Mouse (Mus musculus): ENCODE results near the gene Tmco4. TPM values are rescaled to one million over a fixed set of nuclear protein-coding genes. Genes with fewer than 3 reads are reported as not detected.

Gene Tmco4
- polyA plus RNA-seq, 2 experiments, result 1.2 to 2.1 TPM

DNA sequence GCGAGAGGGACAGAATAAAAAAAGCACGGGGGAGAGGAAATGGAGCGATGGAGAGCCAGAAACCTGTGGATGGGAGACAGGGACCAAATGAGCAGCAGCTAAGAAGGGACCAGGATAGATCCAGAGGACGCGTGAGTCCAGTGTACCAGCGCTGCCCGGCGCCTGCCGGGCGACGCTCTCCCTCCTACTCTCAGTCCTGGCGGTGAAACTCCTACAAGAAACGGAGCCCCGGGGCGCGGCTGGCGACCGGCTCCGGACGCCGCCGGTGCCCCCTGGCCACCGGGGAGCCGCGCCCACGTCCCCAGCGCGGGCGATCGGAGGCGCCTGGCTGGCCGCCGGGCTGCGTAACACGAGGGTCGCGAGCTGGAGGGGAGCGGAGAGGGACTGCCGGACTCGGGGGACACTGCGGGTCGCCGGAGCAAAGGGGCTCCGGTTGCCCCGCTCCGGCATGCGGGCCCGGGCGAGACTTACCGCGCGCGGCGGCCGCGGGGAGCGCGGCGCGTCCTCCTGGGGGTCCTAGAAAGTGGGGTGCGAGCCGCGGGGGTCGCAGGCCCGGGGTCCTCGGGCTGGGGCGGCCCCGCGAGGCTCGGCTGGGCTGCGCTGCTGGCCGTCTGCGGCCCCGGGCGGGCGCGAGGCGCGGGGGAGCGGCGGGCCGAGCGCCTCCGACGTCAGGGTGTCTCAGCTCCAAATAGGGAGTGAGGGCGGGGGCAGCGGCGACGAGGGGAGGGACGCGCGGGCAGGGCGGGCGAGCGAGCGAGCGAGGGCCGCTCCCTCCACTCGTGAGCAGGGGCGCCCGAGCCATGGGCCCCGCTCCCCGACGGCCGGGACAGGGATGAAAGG lies 119.9 kb downstream of the Tmco4 start, which contains the start of gene Nbl1:
Gene Nbl1, minus strand, starts transcription at position 638 of the 840 bp plus-strand sequence.
- no peak for DNase-seq (ENCODE audit: low read depth in 3 of 3, low spot score in 3 of 3)
- Histone ChIP-seq H3K36me3 (replicated peaks; ENCODE audit: control insufficient read depth, insufficient read depth, low read depth) (no peaks in the 10 kb centered on the region), H3K27ac (no peak within 1 kb of the TSS), H3K27me3 (ENCODE audit: control insufficient read depth, insufficient read depth, low read length) (peaks cover 38% of the 10 kb centered on the region), H3K4me1 (replicated peaks; ENCODE audit: control insufficient read depth in 2 of 2, insufficient read depth in 2 of 2, low read length in 1 of 2) (no peaks in the 10 kb centered on the region), H3K9me3 (ENCODE audit: control insufficient read depth, low read length) (no peaks in the 10 kb centered on the region), H3K9ac (replicated peaks) (no peak within 1 kb of the TSS), H3K4me3 (ENCODE audit: insufficient read depth in 1 of 2, low read depth in 2 of 2, low read length in 2 of 2) (peak within 1 kb of the TSS; percentile 5 to 47; a peak in 3 of 4 replicates), H3K4me2 (ENCODE audit: low read depth) (peak within 1 kb of the TSS; percentile 60)
- ATAC-seq (ENCODE audit: insufficient read depth), result no peak
- TF ChIP-seq EP300 (IDR thresholded peaks at IDR 0.05; ENCODE audit: low read depth), result no peak
- no peak for TF ChIP-seq CTCF (IDR thresholded peaks at IDR 0.05; ENCODE audit: low read depth)
- 3% methylated on average over 98 of the region's 105 CpGs for WGBS (ENCODE audit: insufficient replicate concordance)

DNA sequence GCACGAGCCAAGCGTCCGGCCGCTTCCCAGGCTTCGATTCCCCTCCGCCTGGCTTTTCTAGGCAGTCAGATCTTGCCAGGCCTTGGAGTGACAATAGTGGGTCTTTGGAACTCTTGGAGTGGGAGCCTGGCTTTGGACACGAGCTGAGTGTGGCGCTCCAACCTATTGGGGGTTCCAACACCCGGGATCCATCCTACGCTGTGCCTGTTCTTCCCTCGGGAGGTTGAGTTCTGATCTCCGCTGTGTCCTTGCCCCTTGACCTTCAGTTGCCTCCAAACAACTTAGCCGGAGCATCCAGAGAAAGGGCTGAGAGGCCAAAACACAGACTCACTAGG lies 120.5 kb downstream of the Tmco4 start:
- WGBS (ENCODE audit: insufficient replicate concordance), result 29% methylated on average over 13 of the region's 13 CpGs
- peaks cover 38% of the 10 kb centered on the region for H3K27me3 ChIP-seq (ENCODE audit: control insufficient read depth, insufficient read depth, low read length)
- TF ChIP-seq EP300 (IDR thresholded peaks at IDR 0.05; ENCODE audit: low read depth) (no peak), CTCF (IDR thresholded peaks at IDR 0.05; ENCODE audit: low read depth) (no peak)
- no peak overlapping the region for H3K27ac ChIP-seq
- DNase-seq (ENCODE audit: low read depth in 3 of 3, low spot score in 3 of 3) (no peak), ATAC-seq (ENCODE audit: insufficient read depth) (no peak)
- H3K9me3 ChIP-seq (ENCODE audit: control insufficient read depth, low read length), result no peaks in the 10 kb centered on the region
- H3K4me1 ChIP-seq (replicated peaks; ENCODE audit: control insufficient read depth in 2 of 2, insufficient read depth in 2 of 2, low read length in 1 of 2), result no peaks in the 10 kb centered on the region
- H3K4me2 ChIP-seq (ENCODE audit: low read depth), result peak overlapping the region; percentile 60
- no peaks in the 10 kb centered on the region for H3K36me3 ChIP-seq (replicated peaks; ENCODE audit: control insufficient read depth, insufficient read depth, low read depth)
- H3K4me3 ChIP-seq (ENCODE audit: insufficient read depth in 1 of 2, low read depth in 2 of 2, low read length in 2 of 2), result no peak overlapping the region
- no peak overlapping the region for H3K9ac ChIP-seq (replicated peaks)

DNA sequence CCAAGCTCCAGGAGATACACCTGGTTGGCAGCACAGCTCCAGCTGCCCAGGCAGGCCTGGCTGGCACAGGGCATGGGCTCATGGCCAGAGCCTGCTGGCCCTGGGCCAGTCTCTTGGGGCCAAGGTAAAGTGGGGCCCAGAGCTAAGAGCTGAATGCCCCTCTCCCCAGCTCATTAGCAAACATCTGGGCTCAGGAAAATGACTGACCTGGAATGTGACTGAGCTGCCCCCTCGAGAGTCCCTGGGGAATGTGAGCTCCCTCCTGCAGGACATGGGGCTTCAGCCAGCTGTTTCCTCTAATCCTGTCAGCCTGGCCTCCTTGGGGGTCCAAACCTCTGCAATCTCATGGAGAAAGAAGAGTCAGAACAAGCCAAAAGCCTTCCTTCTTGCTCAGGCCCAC lies 122.7 kb downstream of the Tmco4 start:
- no peak for DNase-seq (ENCODE audit: low read depth in 3 of 3, low spot score in 3 of 3)
- Histone ChIP-seq H3K36me3 (replicated peaks; ENCODE audit: control insufficient read depth, insufficient read depth, low read depth) (no peaks in the 10 kb centered on the region), H3K9ac (replicated peaks) (no peak overlapping the region), H3K27ac (no peak overlapping the region), H3K4me3 (ENCODE audit: insufficient read depth in 1 of 2, low read depth in 2 of 2, low read length in 2 of 2) (no peak overlapping the region), H3K27me3 (ENCODE audit: control insufficient read depth, insufficient read depth, low read length) (peaks cover 38% of the 10 kb centered on the region), H3K4me2 (ENCODE audit: low read depth) (no peak overlapping the region), H3K9me3 (ENCODE audit: control insufficient read depth, low read length) (no peaks in the 10 kb centered on the region), H3K4me1 (replicated peaks; ENCODE audit: control insufficient read depth in 2 of 2, insufficient read depth in 2 of 2, low read length in 1 of 2) (no peaks in the 10 kb centered on the region)
- TF ChIP-seq CTCF (IDR thresholded peaks at IDR 0.05; ENCODE audit: low read depth) (no peak), EP300 (IDR thresholded peaks at IDR 0.05; ENCODE audit: low read depth) (no peak)
- no peak for ATAC-seq (ENCODE audit: insufficient read depth)
- 30% methylated on average over 1 of the region's 1 CpGs for WGBS (ENCODE audit: insufficient replicate concordance)

DNA sequence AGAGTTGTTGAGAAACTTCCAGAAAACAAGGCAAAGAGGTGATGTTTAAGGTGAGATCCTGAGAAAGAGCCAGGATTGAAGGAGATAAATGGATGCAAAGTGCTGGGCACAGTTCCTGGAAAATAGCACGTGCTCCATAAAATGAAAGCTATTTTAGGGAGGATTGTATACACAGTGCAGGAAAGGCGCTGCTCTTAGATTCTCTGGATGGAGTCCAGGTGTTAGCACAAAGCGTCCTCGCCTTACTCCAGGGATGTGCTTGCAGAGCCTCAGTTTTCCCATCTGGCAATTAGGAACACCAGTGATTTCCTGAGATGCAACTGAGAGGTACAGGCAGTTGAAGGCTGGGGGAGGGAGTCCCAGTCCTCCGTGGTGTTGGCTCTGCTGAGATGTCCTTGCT lies 123.5 kb downstream of the Tmco4 start:
- H3K27me3 ChIP-seq (ENCODE audit: control insufficient read depth, insufficient read depth, low read length), result peaks cover 30% of the 10 kb centered on the region
- DNase-seq (ENCODE audit: low read depth in 3 of 3, low spot score in 3 of 3) (no peak), ATAC-seq (ENCODE audit: insufficient read depth) (no peak)

DNA sequence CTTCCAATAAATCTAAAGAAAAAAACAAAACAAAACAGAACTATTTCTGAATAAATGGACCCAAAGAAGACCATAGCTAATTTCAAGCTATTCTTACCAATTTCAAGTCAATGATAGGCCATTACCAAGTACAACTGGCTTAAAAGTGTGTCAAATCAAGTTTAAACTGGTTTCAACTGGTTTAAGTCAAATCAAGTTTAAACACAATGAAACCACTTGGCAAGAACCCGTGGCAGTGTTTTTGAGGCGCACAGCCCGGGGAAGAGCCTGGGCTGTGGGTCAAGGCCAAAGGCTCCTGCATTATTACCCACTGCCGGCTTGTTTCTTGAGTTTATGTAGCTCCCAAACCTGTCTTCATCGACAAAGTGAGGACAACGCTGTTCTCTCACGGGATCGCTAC lies 127.6 kb downstream of the Tmco4 start:
- H3K9ac ChIP-seq (replicated peaks), result no peak overlapping the region
- no peaks in the 10 kb centered on the region for H3K27me3 ChIP-seq (ENCODE audit: control insufficient read depth, insufficient read depth, low read length)
- H3K27ac ChIP-seq, result no peak overlapping the region
- 86% methylated on average over 8 of the region's 8 CpGs for WGBS (ENCODE audit: insufficient replicate concordance)
- H3K9me3 ChIP-seq (ENCODE audit: control insufficient read depth, low read length), result no peaks in the 10 kb centered on the region
- no peak overlapping the region for H3K4me2 ChIP-seq (ENCODE audit: low read depth)
- no peak overlapping the region for H3K4me3 ChIP-seq (ENCODE audit: insufficient read depth in 1 of 2, low read depth in 2 of 2, low read length in 2 of 2)
- H3K4me1 ChIP-seq (replicated peaks; ENCODE audit: control insufficient read depth in 2 of 2, insufficient read depth in 2 of 2, low read length in 1 of 2), result no peaks in the 10 kb centered on the region
- ATAC-seq (ENCODE audit: insufficient read depth) (no peak), DNase-seq (ENCODE audit: low read depth in 3 of 3, low spot score in 3 of 3) (no peak)
- no peak for TF ChIP-seq CTCF (IDR thresholded peaks at IDR 0.05; ENCODE audit: low read depth)
- no peak for TF ChIP-seq EP300 (IDR thresholded peaks at IDR 0.05; ENCODE audit: low read depth)
- peaks cover 16% of the 10 kb centered on the region for H3K36me3 ChIP-seq (replicated peaks; ENCODE audit: control insufficient read depth, insufficient read depth, low read depth)

More for the DNA sequence above, 123.5 kb downstream of the Tmco4 start:
- Histone ChIP-seq H3K4me2 (ENCODE audit: low read depth) (no peak overlapping the region), H3K9ac (replicated peaks) (no peak overlapping the region), H3K36me3 (replicated peaks; ENCODE audit: control insufficient read depth, insufficient read depth, low read depth) (no peaks in the 10 kb centered on the region), H3K4me3 (ENCODE audit: insufficient read depth in 1 of 2, low read depth in 2 of 2, low read length in 2 of 2) (no peak overlapping the region), H3K4me1 (replicated peaks; ENCODE audit: control insufficient read depth in 2 of 2, insufficient read depth in 2 of 2, low read length in 1 of 2) (no peaks in the 10 kb centered on the region), H3K9me3 (ENCODE audit: control insufficient read depth, low read length) (no peaks in the 10 kb centered on the region), H3K27ac (no peak overlapping the region)
- 56% methylated on average over 5 of the region's 5 CpGs for WGBS (ENCODE audit: insufficient replicate concordance)
- TF ChIP-seq CTCF (IDR thresholded peaks at IDR 0.05; ENCODE audit: low read depth) (no peak), EP300 (IDR thresholded peaks at IDR 0.05; ENCODE audit: low read depth) (no peak)
